Mouse (Mus musculus): Measurements from ENCODE around the gene Dlg4. TPM values are rescaled to one million over a fixed set of nuclear protein-coding genes. Genes with fewer than 3 reads are reported as not detected.

Dlg4 gene
- 23.8 and 24.9 TPM in 2 replicates for polyA plus RNA-seq (2015; fragmentation: Nextera tagmentation; extraction: Ambion mirVana)

DNA sequence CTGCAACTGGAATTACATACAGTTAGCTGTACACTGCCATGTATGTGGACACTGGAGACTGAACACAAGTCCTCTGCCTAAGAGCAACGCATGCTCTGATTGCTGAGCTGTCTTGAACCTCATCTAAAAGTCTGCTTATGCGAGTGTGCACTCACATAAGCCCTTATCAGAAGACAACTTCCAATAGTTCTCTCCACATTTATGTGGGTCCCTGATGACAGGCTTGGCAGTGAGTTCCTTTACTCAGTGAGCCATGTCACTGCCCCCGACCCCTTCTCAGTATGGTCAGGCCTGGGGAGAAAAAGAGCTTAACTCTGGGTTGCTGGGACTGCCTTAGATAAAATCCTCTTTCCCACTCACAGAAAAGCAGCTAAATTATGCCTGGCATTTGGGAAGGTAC, at the start of gene Dlg4:
Dlg4 (plus strand) TSS at position 274 of the 400 bp plus-strand sequence.

DNA sequence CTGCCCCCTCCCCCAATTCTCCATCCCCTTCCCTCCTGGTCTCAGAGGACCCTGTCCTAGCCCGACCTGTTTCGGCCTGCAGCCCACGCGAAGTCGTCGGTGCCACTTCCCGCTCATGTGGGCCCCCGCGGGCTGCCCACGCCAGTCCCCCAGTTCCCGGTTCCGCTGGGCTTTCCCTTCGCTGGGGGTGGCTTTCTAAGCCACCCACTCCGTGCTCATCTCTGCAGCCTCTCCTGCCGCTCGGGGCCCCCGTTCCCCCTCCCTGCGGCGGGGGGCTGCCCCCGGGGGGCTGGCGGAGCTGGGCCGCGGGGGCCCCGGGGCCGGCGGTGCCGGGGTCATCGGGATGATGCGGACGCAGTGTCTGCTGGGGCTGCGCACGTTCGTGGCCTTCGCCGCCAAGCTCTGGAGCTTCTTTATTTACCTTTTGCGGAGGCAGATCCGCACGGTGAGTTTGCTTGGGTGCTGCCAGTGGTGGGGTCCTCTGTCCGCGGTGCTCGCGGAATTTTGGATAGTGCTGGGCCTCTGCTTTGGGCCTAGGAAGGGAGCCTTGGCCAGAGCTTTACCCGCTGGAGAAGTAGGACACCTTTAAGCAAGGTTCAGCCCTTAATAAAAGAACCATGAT, 35.5 kb upstream of the Dlg4 start, which contains the start of gene Ctdnep1:
Ctdnep1 (plus strand) TSS at position 16 of the 622 bp plus-strand sequence.

DNA sequence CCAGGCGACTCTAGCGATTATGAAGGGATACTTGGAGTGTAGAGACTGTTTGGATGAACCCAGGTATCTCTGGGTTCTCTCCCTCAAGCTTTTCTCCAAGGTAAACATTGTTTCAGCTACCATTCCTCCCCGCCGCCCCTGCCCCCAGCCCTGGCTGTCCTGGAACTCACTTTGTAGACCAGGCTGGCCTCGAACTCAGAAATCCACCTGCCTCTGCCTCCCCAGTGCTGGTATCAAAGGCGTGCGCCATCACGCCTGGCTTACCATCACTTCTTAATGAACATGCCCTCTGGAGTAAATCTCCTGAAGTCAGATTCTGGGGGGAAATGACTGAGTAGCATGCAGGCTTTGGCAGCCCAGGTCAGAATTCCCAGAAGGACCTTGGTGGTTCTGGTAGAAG, 34.5 kb upstream of the Dlg4 start, which contains the start of gene Elp5:
Elp5 (minus strand) TSS at position 293 of the 400 bp plus-strand sequence.

DNA sequence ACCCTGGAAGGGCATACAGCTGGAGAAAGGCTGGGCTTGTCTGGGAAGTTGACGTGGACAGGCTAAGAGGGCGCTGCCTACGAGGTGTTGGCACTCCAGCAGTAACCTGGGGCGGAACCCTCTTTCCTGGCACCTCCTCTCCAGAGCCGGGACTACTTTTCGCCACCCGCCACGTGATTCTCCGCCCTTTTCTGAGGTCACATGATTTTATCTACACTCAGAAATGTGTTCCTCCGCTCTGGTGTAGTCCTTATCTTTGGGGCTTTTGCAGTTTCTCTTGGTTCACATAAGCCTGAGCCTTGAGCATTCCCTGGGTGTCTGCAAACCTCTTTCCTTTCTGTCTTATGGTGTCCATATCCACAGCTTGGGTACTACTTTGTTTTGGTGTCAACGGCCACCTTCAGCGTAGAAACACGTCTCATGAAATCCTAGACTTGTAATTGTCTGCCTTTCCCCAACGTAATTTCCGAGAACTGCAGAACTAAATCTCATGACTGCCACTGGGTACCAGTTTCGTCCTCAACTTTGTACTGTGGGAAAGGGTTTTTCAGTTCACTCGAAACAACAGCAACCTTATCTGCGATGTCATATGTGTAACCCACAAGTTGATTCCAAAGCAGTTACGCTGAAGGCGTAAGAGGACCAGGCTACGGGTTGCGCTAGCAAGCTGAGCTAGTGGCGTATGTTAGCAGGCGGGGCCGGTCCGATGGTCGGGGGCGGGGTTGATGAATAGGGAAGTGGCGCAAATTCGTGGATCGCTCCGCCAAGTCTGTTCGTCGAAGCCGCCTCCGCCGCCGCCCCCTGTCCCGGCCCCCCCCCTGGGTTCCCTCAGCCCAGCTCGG, 25.7 kb upstream of the Dlg4 start, which contains the start of gene Gabarap:
Gabarap (plus strand) TSS at position 294 of the 842 bp plus-strand sequence.

DNA sequence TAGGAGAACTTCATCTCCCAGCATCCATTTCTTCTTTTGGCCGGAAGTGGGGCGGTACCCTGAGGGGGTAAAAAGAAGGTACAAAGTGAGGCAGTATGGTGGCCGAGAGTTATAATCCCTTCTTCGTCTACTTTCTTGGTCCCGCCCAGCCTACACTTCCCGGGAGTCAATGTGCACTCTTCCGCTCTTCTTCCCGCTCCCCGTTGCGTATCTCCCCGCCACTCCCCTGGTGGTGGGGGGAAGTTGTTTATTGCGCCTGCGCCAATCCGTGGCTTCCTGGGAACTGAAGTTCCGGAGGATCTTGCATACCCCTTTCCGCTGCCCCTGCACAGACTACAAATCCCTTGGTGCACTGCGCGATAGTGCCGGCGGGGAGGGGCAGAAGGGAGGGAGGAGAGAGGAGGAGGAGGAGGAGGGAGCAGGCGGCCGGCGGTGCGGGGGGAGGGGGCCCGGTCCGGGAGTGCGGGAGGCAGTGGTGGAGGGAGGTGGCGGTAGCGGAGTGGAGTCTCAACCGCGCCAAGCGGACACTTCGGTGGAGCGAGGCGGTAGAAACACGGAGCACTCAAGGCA, 21.3 kb upstream of the Dlg4 start, which contains the start of gene Phf23:
Phf23 (plus strand) TSS at position 387 of the 570 bp plus-strand sequence.

DNA sequence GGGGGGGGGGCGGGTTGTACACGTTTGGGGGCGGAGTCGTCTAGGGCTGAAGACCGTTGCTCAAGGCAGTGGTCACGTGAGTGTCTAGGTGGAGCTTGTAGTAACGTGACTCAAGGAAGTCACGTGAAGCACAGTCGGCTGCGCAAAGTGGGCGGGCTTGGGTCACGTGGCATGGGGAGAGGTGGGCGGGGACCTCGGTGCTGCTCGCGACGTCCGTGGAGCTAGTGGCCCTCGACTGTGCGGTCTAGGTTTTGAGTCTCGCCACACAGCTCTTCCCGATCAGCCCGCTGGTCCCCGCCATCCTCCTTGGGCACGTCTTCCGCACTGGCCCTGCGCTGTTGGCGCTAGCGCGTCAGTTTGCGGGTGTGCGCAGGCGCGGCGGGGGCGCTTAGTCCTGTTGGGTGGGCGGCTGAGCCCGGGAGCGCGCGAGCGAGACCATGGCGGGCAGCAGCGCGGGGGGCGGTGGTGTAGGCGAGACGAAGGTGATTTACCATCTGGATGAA, 16.3 kb upstream of the Dlg4 start, which contains the start of gene Dvl2:
Dvl2 (plus strand) TSS at position 200 of the 503 bp plus-strand sequence.

DNA sequence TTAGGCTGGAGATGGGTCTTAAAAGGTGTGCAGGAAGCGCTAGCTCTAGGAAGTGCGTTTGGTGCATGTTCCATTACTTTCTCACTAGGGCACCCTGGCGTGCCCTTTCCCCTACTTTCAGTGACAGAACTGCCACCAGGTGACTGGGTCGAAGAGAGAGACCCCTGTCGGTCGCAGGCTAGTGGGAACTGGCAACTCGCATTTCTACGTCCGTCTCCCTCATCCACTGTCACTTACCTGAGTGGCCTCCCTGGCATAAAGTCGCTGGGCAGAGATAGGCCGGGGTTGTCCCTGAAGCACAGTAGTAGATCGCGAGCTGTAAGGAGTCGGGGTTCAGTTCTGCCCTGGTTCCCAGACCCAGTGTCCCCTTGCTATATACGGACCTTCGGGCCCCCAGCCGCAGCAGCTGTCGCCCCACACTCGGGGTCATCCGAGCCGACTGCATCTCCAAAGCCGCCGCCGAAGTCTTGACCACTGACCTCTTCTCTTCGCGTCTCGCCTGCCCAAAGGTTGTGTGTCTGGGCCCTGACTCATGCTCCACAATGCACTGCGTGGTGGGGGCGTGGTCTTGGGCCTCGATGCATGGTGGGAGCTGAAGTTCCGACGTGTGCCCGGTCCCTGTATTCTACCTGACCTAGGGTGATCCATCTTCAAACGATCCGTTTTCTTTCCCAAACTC, 1.7 kb upstream of the Dlg4 start, which contains the start of gene Acadvl:
Acadvl (minus strand) TSS at position 532 of the 679 bp plus-strand sequence.

DNA sequence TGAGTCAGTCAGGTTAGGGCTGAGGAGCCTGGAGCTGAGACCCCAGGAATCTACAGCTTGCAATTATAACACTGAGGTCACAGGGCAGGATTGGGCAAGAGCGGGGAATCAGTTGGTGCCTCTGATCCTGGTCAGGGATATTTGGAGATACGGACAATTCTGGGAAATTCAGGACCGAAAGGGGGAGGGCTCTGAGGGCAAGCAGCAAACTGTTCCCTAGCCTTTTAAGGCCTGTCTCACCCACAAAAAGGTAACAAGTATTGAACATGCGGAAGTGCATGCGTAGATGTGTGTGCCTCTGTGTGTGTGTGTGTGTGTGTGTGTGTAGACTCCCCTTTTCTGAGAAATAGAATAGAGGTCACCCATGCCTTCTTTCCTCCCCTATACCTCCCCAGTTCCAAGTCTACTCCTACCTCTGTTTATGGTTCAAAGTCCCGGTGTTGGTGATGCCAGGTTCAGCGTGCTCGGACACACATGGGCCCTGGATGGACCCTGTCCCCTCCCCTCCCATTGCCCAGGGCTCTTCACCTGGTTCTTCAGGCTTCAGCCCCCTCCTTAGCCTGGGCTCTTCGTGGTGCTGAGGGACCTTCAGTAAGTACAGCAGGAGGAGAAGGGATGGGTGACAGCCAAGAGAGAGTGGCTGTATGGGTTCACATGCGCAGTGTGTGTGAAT, 37.3 kb downstream of the Dlg4 start, which contains the start of gene Asgr1:
Asgr1 (plus strand) TSS at position 188 of the 673 bp plus-strand sequence.

DNA sequence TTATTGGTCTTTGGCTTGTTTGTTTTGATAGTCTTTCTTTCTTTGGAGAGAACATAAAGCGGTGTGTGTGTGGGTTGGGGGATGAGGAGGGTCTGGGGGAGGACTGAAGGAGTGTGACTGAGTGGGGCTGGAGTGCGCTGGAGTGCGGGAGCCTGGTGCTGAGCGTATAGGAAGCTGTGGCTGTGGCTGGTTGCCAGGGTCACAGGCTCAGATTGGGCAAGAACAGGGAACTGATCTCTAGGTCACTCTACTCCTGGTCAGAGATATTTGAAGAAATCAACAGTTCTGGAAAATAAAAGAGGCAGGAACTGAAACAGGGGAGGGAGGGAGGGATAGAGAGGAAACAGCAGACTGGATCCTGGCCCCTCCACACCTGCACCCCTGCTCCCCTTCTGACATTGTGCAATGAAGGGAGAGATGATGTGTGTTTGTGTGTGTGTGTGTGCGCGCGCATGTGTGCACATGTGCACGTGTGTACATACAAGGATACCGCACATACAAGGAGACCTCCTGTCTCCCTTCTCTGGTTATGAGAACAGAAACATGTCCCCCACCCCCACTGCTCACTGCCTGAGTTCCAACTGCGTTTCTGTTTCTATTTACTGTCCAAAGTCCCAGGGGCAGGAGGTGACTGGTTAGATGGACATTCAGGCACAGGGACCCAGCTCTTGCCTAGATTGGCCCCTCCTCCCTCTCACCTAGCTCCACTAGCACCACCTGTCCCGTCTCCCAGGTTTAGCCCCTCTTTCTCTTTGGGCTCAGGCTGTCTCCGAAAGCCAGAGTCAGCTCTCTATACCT, 75.4 kb downstream of the Dlg4 start, which contains the start of gene Asgr2:
Asgr2 (plus strand) TSS at position 659 of the 798 bp plus-strand sequence.

MicroRNAs within 50 kb of the gene (microRNA counts, 519-probe panel; counts per million panel counts)
- microRNA mmu-miR-324-3p (40.5 counts per million), microRNA mmu-miR-324-5p (4,244 counts per million, percentile 39 among the panel's probes with 10 or more counts)

Small RNA genes within 50 kb of the gene (microRNA-seq; reads per million reads assigned to microRNA genes)
- not detected for gene Gm44349
- gene Mir324: 3,694 reads per million, percentile 89 among the genes with 10 or more reads in this experiment

Other genes starting within 250 kb of the Dlg4 start
- gene Chrnb1, start 221.0 kb upstream of the Dlg4 start, polyA plus RNA-seq (2015; fragmentation: Nextera tagmentation; extraction: Ambion mirVana): 1.3 and 1.5 TPM in 2 replicates
- gene Fgf11, start 215.1 kb upstream of the Dlg4 start, polyA plus RNA-seq (2015; fragmentation: Nextera tagmentation; extraction: Ambion mirVana): 7.1 and 8.5 TPM in 2 replicates
- gene Tmem102, start 211.3 kb upstream of the Dlg4 start, polyA plus RNA-seq (2015; fragmentation: Nextera tagmentation; extraction: Ambion mirVana): 1.2 and 1.6 TPM in 2 replicates
- not detected in 2 replicates for gene Gm39566, start 201.6 kb upstream of the Dlg4 start, polyA plus RNA-seq (2015; fragmentation: Nextera tagmentation; extraction: Ambion mirVana)
- not detected in 2 replicates for gene Spem2, start 198.5 kb upstream of the Dlg4 start, polyA plus RNA-seq (2015; fragmentation: Nextera tagmentation; extraction: Ambion mirVana)
- not detected in 2 replicates for gene Spem1, start 194.8 kb upstream of the Dlg4 start, polyA plus RNA-seq (2015; fragmentation: Nextera tagmentation; extraction: Ambion mirVana)
- 25.7 and 29.7 TPM in 2 replicates for gene Nlgn2, start 179.2 kb upstream of the Dlg4 start, polyA plus RNA-seq (2015; fragmentation: Nextera tagmentation; extraction: Ambion mirVana)
- 452 and 485 TPM in 2 replicates for gene Tmem256, start 178.4 kb upstream of the Dlg4 start, polyA plus RNA-seq (2015; fragmentation: Nextera tagmentation; extraction: Ambion mirVana)
- gene Plscr3, start 170.6 kb upstream of the Dlg4 start, polyA plus RNA-seq (2015; fragmentation: Nextera tagmentation; extraction: Ambion mirVana): 32.3 and 33.8 TPM in 2 replicates
- 0.15 TPM in 1 of 2 replicates, not detected in the other for gene Tnk1, start 158.2 kb upstream of the Dlg4 start, polyA plus RNA-seq (2015; fragmentation: Nextera tagmentation; extraction: Ambion mirVana)
- not detected in 2 replicates for gene Tmem95, start 138.9 kb upstream of the Dlg4 start, polyA plus RNA-seq (2015; fragmentation: Nextera tagmentation; extraction: Ambion mirVana)
- gene Kctd11, start 135.5 kb upstream of the Dlg4 start, polyA plus RNA-seq (2015; fragmentation: Nextera tagmentation; extraction: Ambion mirVana): 2.1 and 2.2 TPM in 2 replicates
- 0.10 and 0.15 TPM in 2 replicates for gene Acap1, start 121.4 kb upstream of the Dlg4 start, polyA plus RNA-seq (2015; fragmentation: Nextera tagmentation; extraction: Ambion mirVana)
- gene 2810408A11Rik, start 116.0 kb upstream of the Dlg4 start, polyA plus RNA-seq (2015; fragmentation: Nextera tagmentation; extraction: Ambion mirVana): 3.0 and 3.2 TPM in 2 replicates
- 13.0 and 19.0 TPM in 2 replicates for gene Neurl4, start 115.9 kb upstream of the Dlg4 start, polyA plus RNA-seq (2015; fragmentation: Nextera tagmentation; extraction: Ambion mirVana)
- 48.2 and 58.8 TPM in 2 replicates for gene Gps2, start 103.1 kb upstream of the Dlg4 start, polyA plus RNA-seq (2015; fragmentation: Nextera tagmentation; extraction: Ambion mirVana)
- gene Eif5a, start 95.0 kb upstream of the Dlg4 start, polyA plus RNA-seq (2015; fragmentation: Nextera tagmentation; extraction: Ambion mirVana): 1,029 and 1,041 TPM in 2 replicates
- 3.5 and 5.2 TPM in 2 replicates for gene Ybx2, start 81.1 kb upstream of the Dlg4 start, polyA plus RNA-seq (2015; fragmentation: Nextera tagmentation; extraction: Ambion mirVana)
- 8.9 and 9.0 TPM in 2 replicates for gene Slc2a4, start 68.8 kb upstream of the Dlg4 start, polyA plus RNA-seq (2015; fragmentation: Nextera tagmentation; extraction: Ambion mirVana)
- gene Cldn7, start 52.2 kb upstream of the Dlg4 start, polyA plus RNA-seq (2015; fragmentation: Nextera tagmentation; extraction: Ambion mirVana): not detected in 2 replicates
- 32.8 and 41.1 TPM in 2 replicates for gene Ctdnep1, start 35.8 kb upstream of the Dlg4 start, polyA plus RNA-seq (2015; fragmentation: Nextera tagmentation; extraction: Ambion mirVana)
- 161 and 162 TPM in 2 replicates for gene Elp5, start 34.4 kb upstream of the Dlg4 start, polyA plus RNA-seq (2015; fragmentation: Nextera tagmentation; extraction: Ambion mirVana)
- gene Gabarap, start 25.8 kb upstream of the Dlg4 start, polyA plus RNA-seq (2015; fragmentation: Nextera tagmentation; extraction: Ambion mirVana): 532 and 552 TPM in 2 replicates
- 41.5 and 47.4 TPM in 2 replicates for gene Phf23, start 21.2 kb upstream of the Dlg4 start, polyA plus RNA-seq (2015; fragmentation: Nextera tagmentation; extraction: Ambion mirVana)
- 16.9 and 19.7 TPM in 2 replicates for gene Dvl2, start 16.3 kb upstream of the Dlg4 start, polyA plus RNA-seq (2015; fragmentation: Nextera tagmentation; extraction: Ambion mirVana)
- gene Acadvl, start 1.5 kb upstream of the Dlg4 start, polyA plus RNA-seq (2015; fragmentation: Nextera tagmentation; extraction: Ambion mirVana): 67.1 and 67.9 TPM in 2 replicates
- gene Asgr1, start 37.1 kb downstream of the Dlg4 start, polyA plus RNA-seq (2015; fragmentation: Nextera tagmentation; extraction: Ambion mirVana): 4.8 and 7.3 TPM in 2 replicates
- gene Asgr2, start 75.7 kb downstream of the Dlg4 start, polyA plus RNA-seq (2015; fragmentation: Nextera tagmentation; extraction: Ambion mirVana): 0.28 TPM in 1 of 2 replicates, not detected in the other
- 0.69 and 0.70 TPM in 2 replicates for gene Mgl2, start 113.4 kb downstream of the Dlg4 start, polyA plus RNA-seq (2015; fragmentation: Nextera tagmentation; extraction: Ambion mirVana)
- 0.71 and 2.0 TPM in 2 replicates for gene Clec10a, start 139.3 kb downstream of the Dlg4 start, polyA plus RNA-seq (2015; fragmentation: Nextera tagmentation; extraction: Ambion mirVana)
- 19.5 and 20.3 TPM in 2 replicates for gene Slc16a11, start 195.8 kb downstream of the Dlg4 start, polyA plus RNA-seq (2015; fragmentation: Nextera tagmentation; extraction: Ambion mirVana)
- 11.5 and 12.1 TPM in 2 replicates for gene Slc16a13, start 204.1 kb downstream of the Dlg4 start, polyA plus RNA-seq (2015; fragmentation: Nextera tagmentation; extraction: Ambion mirVana)
- gene Bcl6b, start 212.9 kb downstream of the Dlg4 start, polyA plus RNA-seq (2015; fragmentation: Nextera tagmentation; extraction: Ambion mirVana): 2.9 and 3.3 TPM in 2 replicates
- gene 0610010K14Rik, start 221.0 kb downstream of the Dlg4 start, polyA plus RNA-seq (2015; fragmentation: Nextera tagmentation; extraction: Ambion mirVana): 149 and 172 TPM in 2 replicates
- 16.0 and 18.3 TPM in 2 replicates for gene Gm21988, start 222.9 kb downstream of the Dlg4 start, polyA plus RNA-seq (2015; fragmentation: Nextera tagmentation; extraction: Ambion mirVana)
- gene Rnasek, start 222.9 kb downstream of the Dlg4 start, polyA plus RNA-seq (2015; fragmentation: Nextera tagmentation; extraction: Ambion mirVana): 645 and 685 TPM in 2 replicates
- gene Alox12, start 238.4 kb downstream of the Dlg4 start, polyA plus RNA-seq (2015; fragmentation: Nextera tagmentation; extraction: Ambion mirVana): 1.4 and 2.3 TPM in 2 replicates